Mouse (Mus musculus) myocyte (in vitro differentiated cells): ENCODE measurements around the gene Clip1. TPM values are rescaled to one million over a fixed set of nuclear protein-coding genes. Genes with fewer than 3 reads are reported as not detected.

Experiments used
- H3K27me3 ChIP-seq: one replicate; pipeline ENCODE4 v1.6.1; 2011; ENCODE audit not compliant: control insufficient read depth, insufficient read depth, insufficient read length
- H3K36me3 ChIP-seq: one replicate; pipeline ENCODE4 v1.6.1; 2011; ENCODE audit not compliant: control insufficient read depth, insufficient read depth
- H3K4me2 ChIP-seq: one replicate; pipeline ENCODE4 v1.6.1; 2011; ENCODE audit warnings: low read depth, control low read depth
- H3K4me3 ChIP-seq: one replicate; pipeline ENCODE4 v1.5.1; 2011; ENCODE audit warnings: mild to moderate bottlenecking, control low read depth, moderate library complexity
- H3K79me2 ChIP-seq: one replicate; pipeline ENCODE4 v1.6.1; 2011; ENCODE audit not compliant: control insufficient read depth, insufficient read depth
- H3ac ChIP-seq: one replicate; pipeline ENCODE4 v1.6.1; 2011; ENCODE audit not compliant: control insufficient read depth, insufficient read length
- CEBPB ChIP-seq: IDR thresholded peaks from 2 replicates; pipeline ENCODE4 v1.6.1; 2011; ENCODE audit warnings: mild to moderate bottlenecking, moderate library complexity; ENCODE audit not compliant: poor library complexity, insufficient read depth, severe bottlenecking
- E2F4 ChIP-seq: IDR thresholded peaks from one replicate; pipeline ENCODE4 v1.6.1; 2011; ENCODE audit warnings: mild to moderate bottlenecking, control low read depth, moderate library complexity; ENCODE audit not compliant: insufficient read depth
- MAX ChIP-seq: IDR thresholded peaks from one replicate; pipeline ENCODE4 v1.6.1; 2011; ENCODE audit warnings: low read depth, mild to moderate bottlenecking, control low read depth
- MYOD1 ChIP-seq, 3 experiments: IDR thresholded peaks; one replicate each; pipeline ENCODE4 v1.6.1; 2011; ENCODE audit warnings: control low read depth in 2 of 3, low read depth in 2 of 3, mild to moderate bottlenecking in 2 of 3, moderate library complexity in 1 of 3; ENCODE audit not compliant: insufficient read length in 2 of 3, control insufficient read depth in 1 of 3
- MYOG ChIP-seq, 3 experiments: IDR thresholded peaks; one replicate each; pipeline ENCODE4 v1.6.1; 2011; ENCODE audit warnings: control low read depth in 2 of 3, low read depth in 2 of 3, mild to moderate bottlenecking in 2 of 3; ENCODE audit not compliant: insufficient read length in 2 of 3, control insufficient read depth in 1 of 3, insufficient read depth in 1 of 3
- POLR2A ChIP-seq: IDR thresholded peaks from one replicate; pipeline ENCODE4 v1.6.1; 2011; ENCODE audit warnings: low read depth, mild to moderate bottlenecking, control low read depth, moderate library complexity; ENCODE audit not compliant: insufficient read length
- POLR2AphosphoS2 ChIP-seq: IDR thresholded peaks from one replicate; pipeline ENCODE4 v1.6.1; 2011; ENCODE audit warnings: low read depth, control low read depth; ENCODE audit not compliant: insufficient read length
- REST ChIP-seq: IDR thresholded peaks from one replicate; pipeline ENCODE4 v1.6.1; 2011; ENCODE audit warnings: mild to moderate bottlenecking, control low read depth, moderate library complexity; ENCODE audit not compliant: insufficient read depth, insufficient read length
- SRF ChIP-seq: IDR thresholded peaks from one replicate; pipeline ENCODE4 v1.6.1; 2011; ENCODE audit warnings: low read depth; ENCODE audit not compliant: control insufficient read depth, insufficient read length
- TCF12 ChIP-seq: IDR thresholded peaks from one replicate; pipeline ENCODE4 v1.6.1; 2011; ENCODE audit warnings: mild to moderate bottlenecking, control low read depth; ENCODE audit not compliant: poor library complexity, insufficient read depth, severe bottlenecking
- TCF3 ChIP-seq: IDR thresholded peaks from one replicate; pipeline ENCODE4 v1.6.1; 2011; ENCODE audit warnings: low read depth, control low read depth; ENCODE audit not compliant: insufficient read length
- USF1 ChIP-seq: IDR thresholded peaks from one replicate; pipeline ENCODE4 v1.6.1; 2011; ENCODE audit warnings: low read depth, mild to moderate bottlenecking, control low read depth, moderate library complexity
- polyA plus RNA-seq: library from polyadenylated mRNA; unstranded; fragments of >200 nt; fragmentation: generic; extraction: Trizol; gene quantifications from one replicate; pipeline ENCODE4 v1.2.1, GENCODE M21; 2012; ENCODE audit warnings: missing spikeins

Clip1 gene
- polyA plus RNA-seq, 1 experiment = 17.5 TPM

GRCm38 (mm10) chr5:123665956-123666355, 18.5 kb downstream of the Clip1 start:
- H3ac ChIP-seq = no peak overlapping the region
- H3K36me3 ChIP-seq = no peaks in the 10 kb centered on the region
- peaks cover 28% of the 10 kb centered on the region for H3K79me2 ChIP-seq
- TF ChIP-seq USF1 (no peak), MYOG (IDR thresholded peaks at IDR 0.05; ENCODE audit: control insufficient read depth in 1 of 3, insufficient read depth in 1 of 3, insufficient read length in 2 of 3, low read depth in 2 of 3) (no peak), POLR2A (no peak), CEBPB (no peak), MYOD1 (IDR thresholded peaks at IDR 0.05; ENCODE audit: control insufficient read depth in 1 of 3, insufficient read length in 2 of 3, low read depth in 2 of 3) (no peak), MAX (no peak), POLR2AphosphoS2 (no peak), E2F4 (no peak), TCF3 (no peak), TCF12 (no peak)
- H3K27me3 ChIP-seq = no peaks in the 10 kb centered on the region
- H3K4me2 ChIP-seq = no peak overlapping the region
- no peak overlapping the region for H3K4me3 ChIP-seq

- no peak overlapping the region for H3K4me2 ChIP-seq
- H3K36me3 ChIP-seq = no peaks in the 10 kb centered on the region
- H3K27me3 ChIP-seq = no peaks in the 10 kb centered on the region
- H3ac ChIP-seq = no peak overlapping the region
- no peak overlapping the region for H3K4me3 ChIP-seq
- TF ChIP-seq SRF (no peak), REST (no peak), MAX (no peak), POLR2AphosphoS2 (no peak), TCF12 (no peak)
- H3K79me2 ChIP-seq = peaks cover 22% of the 10 kb centered on the region
These were observed 20.1 kb downstream of the Clip1 start for GRCm38 (mm10) chr5:123664329-123664728.

GRCm38 (mm10) chr5:123662059-123662458, 22.4 kb downstream of the Clip1 start:
- no peaks in the 10 kb centered on the region for H3K36me3 ChIP-seq
- H3K27me3 ChIP-seq = no peaks in the 10 kb centered on the region
- H3K4me2 ChIP-seq = peak overlapping the region; percentile 46
- TF ChIP-seq POLR2A (no peak), MYOD1 (IDR thresholded peaks at IDR 0.05; ENCODE audit: control insufficient read depth in 1 of 3, insufficient read length in 2 of 3, low read depth in 2 of 3) (no peak), USF1 (no peak), MYOG (IDR thresholded peaks at IDR 0.05; ENCODE audit: control insufficient read depth in 1 of 3, insufficient read depth in 1 of 3, insufficient read length in 2 of 3, low read depth in 2 of 3) (no peak), CEBPB (no peak), E2F4 (no peak), REST (no peak), POLR2AphosphoS2 (no peak), SRF (no peak), TCF12 (no peak), MAX (no peak), TCF3 (no peak)
- H3ac ChIP-seq = no peak overlapping the region
- peaks cover 25% of the 10 kb centered on the region for H3K79me2 ChIP-seq
- no peak overlapping the region for H3K4me3 ChIP-seq

GRCm38 (mm10) chr5:123661602-123662001, 22.8 kb downstream of the Clip1 start:
- Histone ChIP-seq H3K4me2 (peak overlapping the region; percentile 46), H3K79me2 (peaks cover 25% of the 10 kb centered on the region), H3K36me3 (no peaks in the 10 kb centered on the region), H3K27me3 (no peaks in the 10 kb centered on the region), H3K4me3 (no peak overlapping the region), H3ac (no peak overlapping the region)
- TF ChIP-seq MYOG (IDR thresholded peaks at IDR 0.05; ENCODE audit: control insufficient read depth in 1 of 3, insufficient read depth in 1 of 3, insufficient read length in 2 of 3, low read depth in 2 of 3) = no peak
- TF ChIP-seq REST = no peak
- TF ChIP-seq TCF3 = no peak
- no peak for TF ChIP-seq USF1
- no peak for TF ChIP-seq E2F4
- no peak for TF ChIP-seq MYOD1 (IDR thresholded peaks at IDR 0.05; ENCODE audit: control insufficient read depth in 1 of 3, insufficient read length in 2 of 3, low read depth in 2 of 3)
- TF ChIP-seq POLR2AphosphoS2 = no peak
- TF ChIP-seq TCF12 = no peak
- no peak for TF ChIP-seq POLR2A
- TF ChIP-seq SRF = no peak
- TF ChIP-seq CEBPB = no peak
- TF ChIP-seq MAX = no peak

- no peak for TF ChIP-seq POLR2A
- no peak for TF ChIP-seq MYOD1 (IDR thresholded peaks at IDR 0.05; ENCODE audit: control insufficient read depth in 1 of 3, insufficient read length in 2 of 3, low read depth in 2 of 3)
- TF ChIP-seq CEBPB = no peak
- no peak for TF ChIP-seq SRF
- TF ChIP-seq MAX = no peak
- TF ChIP-seq MYOG (IDR thresholded peaks at IDR 0.05; ENCODE audit: control insufficient read depth in 1 of 3, insufficient read depth in 1 of 3, insufficient read length in 2 of 3, low read depth in 2 of 3) = no peak
- no peak for TF ChIP-seq E2F4
- no peak for TF ChIP-seq TCF12
- no peak for TF ChIP-seq TCF3
- TF ChIP-seq USF1 = no peak
- no peak for TF ChIP-seq POLR2AphosphoS2
- no peak for TF ChIP-seq REST
- Histone ChIP-seq H3K27me3 (no peaks in the 10 kb centered on the region), H3K36me3 (peaks cover 3% of the 10 kb centered on the region), H3K4me3 (no peak overlapping the region), H3K4me2 (no peak overlapping the region), H3ac (no peak overlapping the region), H3K79me2 (peaks cover 13% of the 10 kb centered on the region)
These were observed 26.8 kb downstream of the Clip1 start for GRCm38 (mm10) chr5:123657651-123658050.
